Mouse (Mus musculus) MEL (cell line): ENCODE data around the gene Eif1b.

Experiments used
- CTCF ChIP-seq, 3 experiments: IDR thresholded peaks in 2 of 3; conservative IDR thresholded peaks in 1 of 3; 2 replicates each; pipeline ENCODE4 v1.5.1; 2011 to 2012; ENCODE audit warnings: low read length in 3 of 3, low read depth in 2 of 3, mild to moderate bottlenecking in 2 of 3, improper control_type of control experiment in 1 of 3, inconsistent platforms in 1 of 3, mixed read lengths in 1 of 3, moderate library complexity in 1 of 3; ENCODE audit not compliant: control insufficient read depth in 1 of 3, insufficient read depth in 1 of 3, poor library complexity in 1 of 3, severe bottlenecking in 1 of 3
- E2F4 ChIP-seq: IDR thresholded peaks from 2 replicates; pipeline ENCODE4 v1.6.1; 2011; ENCODE audit warnings: low read depth, low read length, improper control_type of control experiment, borderline replicate concordance
- GATA1 ChIP-seq: IDR thresholded peaks from 2 replicates; pipeline ENCODE4 v1.6.1; 2011; ENCODE audit warnings: low read depth, low read length, improper control_type of control experiment
- KAT2A ChIP-seq: conservative IDR thresholded peaks from 2 replicates; pipeline ENCODE4 v1.6.1; 2012; ENCODE audit warnings: low read depth, low read length, improper control_type of control experiment, inconsistent platforms
- MAFK ChIP-seq: IDR thresholded peaks from 2 replicates; pipeline ENCODE4 v1.6.1; 2011; ENCODE audit warnings: low read depth, mild to moderate bottlenecking, low read length, improper control_type of control experiment, borderline replicate concordance
- MAX ChIP-seq: IDR thresholded peaks from 2 replicates; pipeline ENCODE4 v1.6.1; 2011; ENCODE audit warnings: low read length, improper control_type of control experiment
- MXI1 ChIP-seq: IDR thresholded peaks from 2 replicates; pipeline ENCODE4 v1.6.1; 2011; ENCODE audit warnings: mild to moderate bottlenecking, low read depth, low read length, improper control_type of control experiment
- POLR2A ChIP-seq, 2 experiments: IDR thresholded peaks; 2 replicates each; pipeline ENCODE4 v1.6.1; 2011 to 2012; ENCODE audit warnings: low read length in 2 of 2, mild to moderate bottlenecking in 2 of 2, control low read depth in 1 of 2, improper control_type of control experiment in 1 of 2, low read depth in 1 of 2, moderate library complexity in 1 of 2; ENCODE audit not compliant: control insufficient read depth in 1 of 2, insufficient read depth in 1 of 2, poor library complexity in 1 of 2
- POLR2AphosphoS5 ChIP-seq: IDR thresholded peaks from 2 replicates; pipeline ENCODE4 v1.6.1; 2012; ENCODE audit warnings: low read depth, borderline replicate concordance, mild to moderate bottlenecking, inconsistent platforms, low read length, moderate library complexity, mixed read lengths
- SIN3A ChIP-seq: IDR thresholded peaks from 2 replicates; pipeline ENCODE4 v1.6.1; 2012; ENCODE audit warnings: low read length, improper control_type of control experiment, inconsistent platforms
- ZKSCAN1 ChIP-seq: IDR thresholded peaks from 2 replicates; pipeline ENCODE4 v1.6.1; 2012; ENCODE audit warnings: low read depth, mild to moderate bottlenecking, inconsistent platforms, low read length, improper control_type of control experiment, moderate library complexity
- ZMIZ1 ChIP-seq: IDR thresholded peaks from 2 replicates; pipeline ENCODE4 v1.6.1; 2012; ENCODE audit warnings: low read depth, mild to moderate bottlenecking, inconsistent platforms, low read length, improper control_type of control experiment, moderate library complexity

GRCm38 (mm10) chr9:120491509-120491908, 523 bp upstream of the Eif1b start:
- TF ChIP-seq MXI1 (no peak), CTCF (IDR thresholded peaks at IDR 0.05 in 2 of 3, conservative IDR thresholded peaks at IDR 0.05 in 1 of 3; ENCODE audit: control insufficient read depth in 1 of 3, insufficient read depth in 1 of 3, low read depth in 2 of 3, low read length in 3 of 3, poor library complexity in 1 of 3, severe bottlenecking in 1 of 3) (peak in 1 of 3 experiments; percentile 33; a peak in 2 of 6 replicates), KAT2A (no peak), ZKSCAN1 (no peak), POLR2A (IDR thresholded peaks at IDR 0.05; ENCODE audit: control insufficient read depth in 1 of 2, insufficient read depth in 1 of 2, low read depth in 1 of 2, low read length in 2 of 2, poor library complexity in 1 of 2) (no peak), E2F4 (no peak), ZMIZ1 (no peak), SIN3A (no peak), MAFK (no peak), MAX (no peak), GATA1 (no peak), POLR2AphosphoS5 (no peak)
